Mouse (Mus musculus) limb, embryonic 14.5 days (tissue): ENCODE data around the gene Cadm1. TPM values are rescaled to one million over a fixed set of nuclear protein-coding genes. Genes with fewer than 3 reads are reported as not detected.

Experiments
- ATAC-seq: fragments of 200-750 bp; cut with Nextera tagmentation; 2 replicates; pipeline ENCODE4 v1.8.0; 2017; ENCODE audit warnings: low read depth, moderate number of reproducible peaks, moderate TSS enrichment; ENCODE audit not compliant: low FRiP score
- DNase-seq: peaks from one replicate; pipeline ENCODE4 v3.0.0-alpha.2; 2015; ENCODE audit warnings: low spot score
- H3K27ac ChIP-seq: fragments of 300-500 bp; sonication (generic); replicated peaks from 2 replicates; pipeline ENCODE4 v1.5.1; 2014; ENCODE audit warnings: low read depth, mild to moderate bottlenecking, low read length, moderate library complexity, mixed read lengths
- H3K27me3 ChIP-seq: fragments of 300-500 bp; sonication (generic); 2 replicates; pipeline ENCODE4 v1.6.1; 2014; ENCODE audit warnings: low read length, mixed read lengths; ENCODE audit not compliant: control insufficient read depth, insufficient read depth
- H3K36me3 ChIP-seq: fragments of 300-500 bp; sonication (generic); 2 replicates; pipeline ENCODE4 v1.6.1; 2014; ENCODE audit warnings: mild to moderate bottlenecking, low read length, moderate library complexity, mixed read lengths; ENCODE audit not compliant: control insufficient read depth, insufficient read depth
- H3K4me1 ChIP-seq: fragments of 300-500 bp; sonication (generic); 2 replicates; pipeline ENCODE4 v1.6.1; 2014; ENCODE audit warnings: antibody characterized with exemption, low read length, mixed read lengths; ENCODE audit not compliant: control insufficient read depth, insufficient read depth
- H3K4me2 ChIP-seq: fragments of 300-500 bp; sonication (generic); replicated peaks from 2 replicates; pipeline ENCODE4 v1.6.1; 2014; ENCODE audit warnings: low read depth, mild to moderate bottlenecking, low read length, moderate library complexity; ENCODE audit not compliant: severe bottlenecking
- H3K4me3 ChIP-seq: fragments of 300-500 bp; sonication (generic); replicated peaks from 2 replicates; pipeline ENCODE4 v1.5.1; 2014; ENCODE audit warnings: low read length
- H3K9ac ChIP-seq: fragments of 300-500 bp; sonication (generic); 2 replicates; pipeline ENCODE4 v1.6.1; 2014; ENCODE audit warnings: mild to moderate bottlenecking, low read depth, low read length, moderate library complexity; ENCODE audit not compliant: severe bottlenecking
- H3K9me3 ChIP-seq: fragments of 300-500 bp; sonication (generic); 2 replicates; pipeline ENCODE4 v1.6.1; 2016; ENCODE audit warnings: low read length; ENCODE audit not compliant: control insufficient read depth
- POLR2A ChIP-seq: fragments of 200-500 bp; IDR thresholded peaks from 2 replicates; pipeline ENCODE4 v1.8.0; 2012; ENCODE audit warnings: inconsistent platforms, mild to moderate bottlenecking, moderate library complexity, borderline replicate concordance; ENCODE audit not compliant: insufficient read depth, insufficient read length; ENCODE audit errors: extremely low read depth
- WGBS: fragments of 180-500 bp; shearing (Covaris S2); extraction: QIAGEN DNeasy Blood & Tissue Kit; methylation state at CpG from one replicate; pipeline ENCODE4 v1.1.7; 2014; 5-methylcytosine and 5-hydroxymethylcytosine counted together
- polyA plus RNA-seq, 2 experiments: library from polyadenylated mRNA; depleted of rRNA in 1 of 2; stranded (reverse) in 1 of 2; unstranded in 1 of 2; fragments of >200 nt; fragmentation: Nextera tagmentation in 1 of 2; extraction: Ambion mirVana in 1 of 2; gene quantifications; 2 replicates each; pipeline versions ENCODE4 v1.2.1 to v1.2.3; 2012 to 2014

Cadm1 gene
- polyA plus RNA-seq, 2 experiments: 15.4 to 37.5 TPM

DNA sequence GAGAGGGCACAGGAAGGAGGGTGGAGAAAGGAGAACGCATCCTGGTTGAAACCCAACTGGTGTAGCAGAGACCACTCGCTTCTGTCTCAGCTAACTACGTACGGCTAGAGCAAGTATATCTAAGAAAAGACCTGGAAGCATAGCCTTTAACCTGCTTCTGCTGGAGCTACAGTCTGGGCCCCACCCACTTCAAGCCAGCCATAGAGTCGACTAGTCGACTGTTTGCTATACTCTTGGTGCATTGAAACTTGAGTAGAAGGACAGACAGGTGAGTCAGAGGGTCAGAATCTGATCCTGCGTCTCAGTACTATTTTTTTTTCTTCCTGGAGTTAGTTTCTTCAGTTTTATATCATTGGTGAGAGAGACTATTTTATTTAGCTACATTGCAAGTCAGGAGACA, 78.5 kb downstream of the Cadm1 start:
- Histone ChIP-seq H3K27ac (no peak overlapping the region), H3K9ac (no peak overlapping the region), H3K4me3 (no peak overlapping the region), H3K36me3 (no peaks in the 10 kb centered on the region), H3K4me1 (peaks cover 12% of the 10 kb centered on the region), H3K4me2 (no peak overlapping the region), H3K27me3 (no peaks in the 10 kb centered on the region; the same call in 1 of the 2 replicates), H3K9me3 (no peaks in the 10 kb centered on the region)
- DNase-seq: no peak
- no peak for TF ChIP-seq POLR2A
- WGBS: 66% methylated on average over 7 of the region's 7 CpGs
- no peak for ATAC-seq

- no peak overlapping the region for H3K9ac ChIP-seq
- H3K4me3 ChIP-seq: no peak overlapping the region
- no peak for ATAC-seq
- no peaks in the 10 kb centered on the region for H3K9me3 ChIP-seq
- no peak overlapping the region for H3K27ac ChIP-seq
- DNase-seq: no peak
- peaks cover 12% of the 10 kb centered on the region for H3K4me1 ChIP-seq
- no peaks in the 10 kb centered on the region; the same call in 1 of the 2 replicates for H3K27me3 ChIP-seq
- no peak for TF ChIP-seq POLR2A
- H3K4me2 ChIP-seq: no peak overlapping the region
- H3K36me3 ChIP-seq: no peaks in the 10 kb centered on the region
- 36% methylated on average over 5 of the region's 6 CpGs for WGBS
Observed at GRCm38 (mm10) chr9:47608921-47609320, 78.9 kb downstream of the Cadm1 start.

- Histone ChIP-seq H3K4me2 (no peak overlapping the region), H3K9ac (no peak overlapping the region), H3K36me3 (no peaks in the 10 kb centered on the region), H3K9me3 (no peaks in the 10 kb centered on the region), H3K4me1 (peaks cover 12% of the 10 kb centered on the region), H3K27me3 (no peaks in the 10 kb centered on the region; the same call in 1 of the 2 replicates), H3K27ac (no peak overlapping the region), H3K4me3 (no peak overlapping the region)
- DNase-seq: no peak
- no peak for TF ChIP-seq POLR2A
- WGBS: 64% methylated on average over 4 of the region's 4 CpGs
- ATAC-seq: no peak
Observed at GRCm38 (mm10) chr9:47609443-47609842, 79.5 kb downstream of the Cadm1 start.

- H3K4me2 ChIP-seq: no peak overlapping the region
- no peak overlapping the region for H3K4me3 ChIP-seq
- H3K9me3 ChIP-seq: no peaks in the 10 kb centered on the region
- H3K27ac ChIP-seq: no peak overlapping the region
- H3K36me3 ChIP-seq: no peaks in the 10 kb centered on the region
- ATAC-seq: no peak
- no peak for TF ChIP-seq POLR2A
- WGBS: 59% methylated on average over 11 of the region's 11 CpGs
- H3K9ac ChIP-seq: no peak overlapping the region
- no peaks in the 10 kb centered on the region; the same call in 1 of the 2 replicates for H3K27me3 ChIP-seq
- DNase-seq: no peak
- peaks cover 12% of the 10 kb centered on the region for H3K4me1 ChIP-seq
Observed at GRCm38 (mm10) chr9:47610316-47610715, 80.3 kb downstream of the Cadm1 start.

DNA sequence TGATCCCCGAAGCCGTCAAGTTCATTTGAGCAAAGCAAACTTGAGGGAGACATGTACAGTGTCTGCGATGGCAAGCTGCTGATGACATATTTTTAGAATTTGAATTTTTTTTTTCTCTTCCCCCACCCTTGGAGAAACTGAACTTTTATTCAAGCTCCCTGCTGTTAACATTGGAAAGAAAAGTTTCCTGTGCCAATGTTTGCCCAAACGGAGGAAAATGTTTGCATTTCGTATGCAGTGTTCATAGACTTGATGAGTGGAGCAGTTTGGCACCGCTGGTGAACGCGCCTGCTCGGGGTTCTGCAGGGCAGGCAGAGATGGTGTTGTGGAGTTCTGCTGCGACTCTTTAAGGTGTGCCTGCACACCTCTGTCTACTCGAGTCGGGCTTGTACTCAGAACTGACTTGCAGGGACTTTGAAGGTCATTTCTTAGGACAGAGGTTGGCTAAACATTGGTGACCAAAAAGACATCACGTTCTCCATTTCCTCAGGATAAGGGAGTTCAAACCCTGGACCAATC, 83.0 kb downstream of the Cadm1 start:
- Histone ChIP-seq H3K4me2 (no peak overlapping the region), H3K4me3 (no peak overlapping the region), H3K27ac (no peak overlapping the region), H3K4me1 (peaks cover 12% of the 10 kb centered on the region), H3K27me3 (no peaks in the 10 kb centered on the region; the same call in 1 of the 2 replicates), H3K9ac (no peak overlapping the region), H3K9me3 (no peaks in the 10 kb centered on the region), H3K36me3 (no peaks in the 10 kb centered on the region)
- TF ChIP-seq POLR2A: no peak
- ATAC-seq (no peak), DNase-seq (no peak)
- WGBS: 71% methylated on average over 13 of the region's 13 CpGs
